Mouse (Mus musculus): ENCODE measurements at regions not wholly inside any gene's neighbourhood (a gene's known extent, or its start where the extent isn't known, plus 50 kb on each side); places are given as distances from the start of the nearest gene placed in this dataset.
A peak's percentile ranks its signal among the peaks of the same experiment; 100 is the strongest.
"Not testable (repeated sequence)": the region's sequence is repeated elsewhere in the genome, so short reads cannot be mapped to it uniquely, and the experiment has no call there.

GRCm38 (mm10) chr5:68350921-68351320 lies 319.3 kb downstream of the Grxcr1 start:
- Histone ChIP-seq H3K4me3 (replicated peaks) (no peak overlapping the region), H3K27me3 (no peaks in the 10 kb centered on the region), H3K9me3 (replicated peaks) (no peaks in the 10 kb centered on the region), H3K27ac (replicated peaks) (no peak overlapping the region), H3K9ac (no peak overlapping the region), H3K36me3 (no peaks in the 10 kb centered on the region), H3K4me1 (no peaks in the 10 kb centered on the region), H3K4me2 (replicated peaks) (no peak overlapping the region)
- ATAC-seq (ENCODE audit: insufficient number of reproducible peaks, low FRiP score, low TSS enrichment, low read depth) = no peak
- 51% methylated on average over 2 of the region's 2 CpGs for WGBS

GRCm38 (mm10) chr5:68351793-68352192 lies 320.2 kb downstream of the Grxcr1 start:
- Histone ChIP-seq H3K27me3 (no peaks in the 10 kb centered on the region), H3K4me1 (no peaks in the 10 kb centered on the region), H3K4me3 (replicated peaks) (no peak overlapping the region), H3K27ac (replicated peaks) (no peak overlapping the region), H3K4me2 (replicated peaks) (no peak overlapping the region), H3K9me3 (replicated peaks) (no peaks in the 10 kb centered on the region), H3K9ac (no peak overlapping the region), H3K36me3 (no peaks in the 10 kb centered on the region)
- WGBS = 24% methylated on average over 5 of the region's 5 CpGs
- ATAC-seq (ENCODE audit: insufficient number of reproducible peaks, low FRiP score, low TSS enrichment, low read depth) = no peak

- H3K4me3 ChIP-seq (replicated peaks) = no peak overlapping the region
- WGBS = 81% methylated on average over 4 of the region's 4 CpGs
- no peak overlapping the region for H3K27ac ChIP-seq (replicated peaks)
- H3K27me3 ChIP-seq = no peaks in the 10 kb centered on the region
- H3K9me3 ChIP-seq (replicated peaks) = no peaks in the 10 kb centered on the region
- H3K9ac ChIP-seq = no peak overlapping the region
- no peaks in the 10 kb centered on the region for H3K36me3 ChIP-seq
- no peak overlapping the region for H3K4me2 ChIP-seq (replicated peaks)
- H3K4me1 ChIP-seq = no peaks in the 10 kb centered on the region
- no peak for ATAC-seq (ENCODE audit: insufficient number of reproducible peaks, low FRiP score, low TSS enrichment, low read depth)
These were observed 321.6 kb downstream of the Grxcr1 start for GRCm38 (mm10) chr5:68353211-68353610.

- not testable (repeated sequence) for H3K4me3 ChIP-seq (replicated peaks); H3K4me1 ChIP-seq; H3K27me3 ChIP-seq; H3K9ac ChIP-seq; H3K9me3 ChIP-seq (replicated peaks); H3K36me3 ChIP-seq; ATAC-seq (ENCODE audit: insufficient number of reproducible peaks, low FRiP score, low TSS enrichment, low read depth); H3K4me2 ChIP-seq (replicated peaks); H3K27ac ChIP-seq (replicated peaks)
- 80% methylated on average over 3 of the region's 3 CpGs for WGBS
These were observed 322.2 kb downstream of the Grxcr1 start for GRCm38 (mm10) chr5:68353816-68354215.

- Histone ChIP-seq H3K36me3 (no peaks in the 10 kb centered on the region), H3K4me1 (no peaks in the 10 kb centered on the region), H3K4me3 (replicated peaks) (no peak overlapping the region), H3K4me2 (replicated peaks) (no peak overlapping the region), H3K9me3 (replicated peaks) (no peaks in the 10 kb centered on the region), H3K27ac (replicated peaks) (no peak overlapping the region), H3K9ac (no peak overlapping the region), H3K27me3 (no peaks in the 10 kb centered on the region)
- ATAC-seq (ENCODE audit: insufficient number of reproducible peaks, low FRiP score, low TSS enrichment, low read depth) = 0 out of 2 replicates have a peak, but pooled peaks have one; percentile 43
- WGBS = 81% methylated on average over 3 of the region's 3 CpGs
These were observed 330.1 kb downstream of the Grxcr1 start for GRCm38 (mm10) chr5:68361581-68362211.

GRCm38 (mm10) chr5:68373082-68373481 lies 341.4 kb downstream of the Grxcr1 start:
- Histone ChIP-seq H3K4me3 (replicated peaks) (no peak overlapping the region), H3K36me3 (no peaks in the 10 kb centered on the region), H3K4me2 (replicated peaks) (no peak overlapping the region), H3K9me3 (replicated peaks) (no peaks in the 10 kb centered on the region), H3K27me3 (no peaks in the 10 kb centered on the region), H3K27ac (replicated peaks) (no peak overlapping the region), H3K4me1 (no peaks in the 10 kb centered on the region), H3K9ac (no peak overlapping the region)
- WGBS = 72% methylated on average over 2 of the region's 2 CpGs
- no peak for ATAC-seq (ENCODE audit: insufficient number of reproducible peaks, low FRiP score, low TSS enrichment, low read depth)

Data from embryonic facial prominence, embryonic 15.5 days (tissue).